Mouse (Mus musculus): ENCODE data around the gene Rpl31. TPM values are rescaled to one million over a fixed set of nuclear protein-coding genes. Genes with fewer than 3 reads are reported as not detected.
A peak's percentile ranks its signal among the peaks of the same experiment; 100 is the strongest.

Gene Rpl31
- polyA plus RNA-seq, 1 experiment from 2014 or later = 451 TPM

DNA sequence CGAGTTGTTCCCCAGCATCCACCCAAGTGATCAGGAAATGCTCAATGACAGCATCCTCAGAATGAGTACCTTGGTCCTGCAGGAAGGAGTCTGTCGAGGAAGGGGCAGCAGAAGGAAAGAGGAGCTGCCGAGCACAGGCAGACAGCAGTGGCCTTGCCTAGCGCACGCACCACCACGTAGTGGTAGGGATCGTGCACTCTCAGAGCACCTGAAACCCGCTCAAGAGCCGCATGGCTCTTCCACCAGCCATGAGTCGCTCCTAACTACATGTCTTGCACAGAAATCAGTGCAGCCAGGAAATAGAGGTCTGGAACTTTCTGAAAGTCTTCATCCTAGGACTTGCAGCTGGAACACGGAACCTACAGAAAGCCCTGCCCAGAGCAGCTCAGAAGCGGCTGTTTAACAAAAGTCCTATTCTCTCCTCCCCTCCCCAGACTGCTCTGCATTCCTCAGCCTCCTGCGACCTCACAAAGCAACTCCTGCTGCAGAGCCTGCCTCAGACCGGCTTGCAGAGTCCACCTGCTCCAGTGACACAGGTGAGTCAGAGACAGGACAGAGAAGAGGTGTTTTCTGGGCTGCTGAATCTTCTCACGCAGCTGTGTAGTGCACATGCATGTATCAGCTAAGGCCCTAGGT lies 32.0 kb upstream of the Rpl31 start:
- ATAC-seq (ENCODE audit: insufficient read depth, low FRiP score, low TSS enrichment) (no peak), DNase-seq (ENCODE audit: low spot score) (no peak)
- Histone ChIP-seq H3K4me1 (ENCODE audit: control insufficient read depth, insufficient read depth, low read length) (no peaks in the 10 kb centered on the region), H3K4me2 (ENCODE audit: low read depth) (no peak overlapping the region), H3K4me3 (ENCODE audit: low read depth, low read length) (no peak overlapping the region), H3K27ac (ENCODE audit: low read depth, low read length) (no peak overlapping the region), H3K9ac (ENCODE audit: low read length) (no peak overlapping the region), H3K27me3 (ENCODE audit: control insufficient read depth, insufficient read depth, low read length) (no peaks in the 10 kb centered on the region), H3K9me3 (ENCODE audit: control insufficient read depth, low read length) (no peaks in the 10 kb centered on the region), H3K36me3 (ENCODE audit: control insufficient read depth, insufficient read depth, low read length) (no peaks in the 10 kb centered on the region)
- 31% methylated on average over 15 of the region's 15 CpGs for WGBS

DNA sequence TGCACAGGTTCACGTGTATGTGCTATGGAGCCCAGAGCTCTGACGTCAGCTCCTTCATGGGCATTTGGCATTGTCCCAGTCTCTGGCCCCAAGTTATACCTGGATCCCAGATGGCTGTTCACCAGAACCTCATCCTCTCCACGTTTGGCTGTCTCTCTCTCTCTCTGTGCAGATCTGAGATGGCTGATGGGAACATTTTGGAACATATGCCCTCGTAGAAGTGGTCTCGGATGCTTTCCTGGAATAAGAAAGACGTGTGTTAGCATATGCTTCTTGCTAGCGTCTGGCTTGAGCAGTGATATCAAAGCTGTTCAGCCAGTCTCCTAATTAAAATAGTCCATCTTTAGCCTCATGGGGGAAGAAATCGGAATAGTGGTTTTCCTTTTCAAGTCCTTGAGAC lies 30.9 kb upstream of the Rpl31 start:
- no peak for DNase-seq (ENCODE audit: low spot score)
- WGBS = 86% methylated on average over 8 of the region's 8 CpGs
- Histone ChIP-seq H3K4me2 (ENCODE audit: low read depth) (no peak overlapping the region), H3K36me3 (ENCODE audit: control insufficient read depth, insufficient read depth, low read length) (no peaks in the 10 kb centered on the region), H3K4me3 (ENCODE audit: low read depth, low read length) (no peak overlapping the region), H3K27me3 (ENCODE audit: control insufficient read depth, insufficient read depth, low read length) (no peaks in the 10 kb centered on the region), H3K9me3 (ENCODE audit: control insufficient read depth, low read length) (no peaks in the 10 kb centered on the region), H3K27ac (ENCODE audit: low read depth, low read length) (no peak overlapping the region), H3K9ac (ENCODE audit: low read length) (no peak overlapping the region), H3K4me1 (ENCODE audit: control insufficient read depth, insufficient read depth, low read length) (no peaks in the 10 kb centered on the region)
- ATAC-seq (ENCODE audit: insufficient read depth, low FRiP score, low TSS enrichment) = no peak

DNA sequence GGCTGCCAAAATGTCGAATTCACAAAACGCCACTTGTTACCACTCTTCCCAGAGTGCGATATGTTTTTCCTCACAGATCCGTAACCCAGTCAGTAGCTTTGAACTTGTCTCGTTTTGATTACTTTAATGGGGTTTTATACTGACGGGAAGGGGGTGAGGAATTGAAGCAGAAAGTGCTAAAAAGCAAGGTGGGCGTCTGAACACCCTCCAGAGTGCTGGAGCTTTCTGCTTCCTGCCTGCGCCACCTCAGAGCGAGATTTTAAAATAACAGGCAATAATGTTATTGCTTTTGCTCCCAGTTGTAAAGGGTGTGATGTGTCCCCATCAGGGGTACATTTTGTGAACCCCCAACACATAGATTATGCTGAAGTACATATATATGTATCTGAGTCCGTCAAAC lies 28.8 kb upstream of the Rpl31 start:
- H3K27ac ChIP-seq (ENCODE audit: low read depth, low read length) = no peak overlapping the region
- H3K9me3 ChIP-seq (ENCODE audit: control insufficient read depth, low read length) = no peaks in the 10 kb centered on the region
- no peaks in the 10 kb centered on the region for H3K4me1 ChIP-seq (ENCODE audit: control insufficient read depth, insufficient read depth, low read length)
- ATAC-seq (ENCODE audit: insufficient read depth, low FRiP score, low TSS enrichment) = no peak
- no peak overlapping the region for H3K4me3 ChIP-seq (ENCODE audit: low read depth, low read length)
- no peak for DNase-seq (ENCODE audit: low spot score)
- no peaks in the 10 kb centered on the region for H3K36me3 ChIP-seq (ENCODE audit: control insufficient read depth, insufficient read depth, low read length)
- no peak overlapping the region for H3K4me2 ChIP-seq (ENCODE audit: low read depth)
- no peak overlapping the region for H3K9ac ChIP-seq (ENCODE audit: low read length)
- H3K27me3 ChIP-seq (ENCODE audit: control insufficient read depth, insufficient read depth, low read length) = no peaks in the 10 kb centered on the region
- 77% methylated on average over 10 of the region's 10 CpGs for WGBS

DNA sequence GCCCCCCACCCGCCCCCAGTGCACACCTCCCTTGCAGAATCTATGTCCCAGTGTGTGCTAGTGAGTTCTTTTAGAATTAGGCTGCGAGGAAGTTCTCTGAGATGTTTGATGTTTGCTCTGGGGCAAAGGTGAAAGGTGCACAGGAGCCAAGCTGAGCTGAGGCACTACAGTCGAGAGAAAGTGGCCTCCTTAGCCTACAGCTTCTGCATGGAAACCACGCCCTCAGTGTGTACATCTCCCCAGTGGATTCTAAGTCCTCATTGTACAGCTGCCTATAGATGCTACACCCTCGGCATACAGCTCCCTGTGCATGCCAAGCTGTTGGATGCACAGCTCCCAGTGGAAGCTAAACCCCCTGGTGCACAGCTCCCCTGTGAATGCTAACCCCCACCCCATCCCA lies 28.2 kb upstream of the Rpl31 start:
- H3K4me3 ChIP-seq (ENCODE audit: low read depth, low read length) = no peak overlapping the region
- ATAC-seq (ENCODE audit: insufficient read depth, low FRiP score, low TSS enrichment) (no peak), DNase-seq (ENCODE audit: low spot score) (no peak)
- H3K9ac ChIP-seq (ENCODE audit: low read length) = no peak overlapping the region
- H3K36me3 ChIP-seq (ENCODE audit: control insufficient read depth, insufficient read depth, low read length) = no peaks in the 10 kb centered on the region
- no peaks in the 10 kb centered on the region for H3K4me1 ChIP-seq (ENCODE audit: control insufficient read depth, insufficient read depth, low read length)
- no peak overlapping the region for H3K27ac ChIP-seq (ENCODE audit: low read depth, low read length)
- H3K4me2 ChIP-seq (ENCODE audit: low read depth) = no peak overlapping the region
- H3K9me3 ChIP-seq (ENCODE audit: control insufficient read depth, low read length) = no peaks in the 10 kb centered on the region
- H3K27me3 ChIP-seq (ENCODE audit: control insufficient read depth, insufficient read depth, low read length) = no peaks in the 10 kb centered on the region
- 55% methylated on average over 5 of the region's 5 CpGs for WGBS

DNA sequence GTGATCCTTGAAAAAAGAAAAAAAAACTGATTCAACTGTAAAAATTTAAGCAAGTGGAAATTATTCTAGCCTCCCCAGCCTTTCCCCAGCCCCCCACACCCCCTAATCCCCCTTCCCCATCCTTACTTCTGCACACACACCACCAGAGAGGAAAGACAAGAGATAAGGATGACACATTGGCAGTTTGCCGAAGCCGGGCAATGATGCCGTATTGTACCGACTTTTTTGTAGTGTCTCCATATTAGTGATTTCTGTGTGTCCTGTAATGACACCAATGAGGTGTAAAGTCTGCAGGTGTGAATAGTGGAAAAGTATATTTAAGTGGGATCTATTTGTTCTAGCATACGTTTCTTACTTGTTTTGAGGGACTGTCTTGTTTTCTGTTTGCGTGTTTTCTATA lies 27.5 kb upstream of the Rpl31 start:
- no peak for ATAC-seq (ENCODE audit: insufficient read depth, low FRiP score, low TSS enrichment)

DNA sequence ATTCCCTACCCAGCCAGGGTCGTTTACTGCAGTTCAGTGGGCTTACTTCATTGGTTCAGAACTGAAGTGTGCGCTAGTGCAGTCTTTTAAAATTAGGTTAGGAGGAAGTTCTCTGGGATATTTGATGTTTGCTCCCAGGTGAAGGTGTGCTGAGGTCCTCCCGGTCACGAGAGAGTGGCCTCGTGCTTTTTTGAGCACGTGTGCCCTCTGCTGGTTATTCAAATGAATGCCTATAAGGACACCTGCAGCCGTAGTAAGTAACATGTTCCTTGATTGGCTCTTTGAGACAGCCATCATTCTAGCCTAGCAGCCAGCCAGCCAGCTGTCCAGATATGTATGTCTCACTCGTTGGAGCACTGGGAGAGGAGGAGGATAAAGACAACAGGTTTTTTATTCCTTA lies 27.0 kb upstream of the Rpl31 start:
- Histone ChIP-seq H3K4me3 (ENCODE audit: low read depth, low read length) (no peak overlapping the region), H3K9me3 (ENCODE audit: control insufficient read depth, low read length) (no peaks in the 10 kb centered on the region), H3K4me2 (ENCODE audit: low read depth) (no peak overlapping the region), H3K27ac (ENCODE audit: low read depth, low read length) (no peak overlapping the region), H3K27me3 (ENCODE audit: control insufficient read depth, insufficient read depth, low read length) (no peaks in the 10 kb centered on the region), H3K36me3 (ENCODE audit: control insufficient read depth, insufficient read depth, low read length) (no peaks in the 10 kb centered on the region), H3K4me1 (ENCODE audit: control insufficient read depth, insufficient read depth, low read length) (no peaks in the 10 kb centered on the region), H3K9ac (ENCODE audit: low read length) (no peak overlapping the region)
- WGBS = 27% methylated on average over 8 of the region's 8 CpGs
- ATAC-seq (ENCODE audit: insufficient read depth, low FRiP score, low TSS enrichment) (no peak), DNase-seq (ENCODE audit: low spot score) (peak; percentile 47)

More for the DNA sequence above, 27.5 kb upstream of the Rpl31 start:
- H3K4me3 ChIP-seq (ENCODE audit: low read depth, low read length) = no peak overlapping the region
- no peaks in the 10 kb centered on the region for H3K4me1 ChIP-seq (ENCODE audit: control insufficient read depth, insufficient read depth, low read length)
- H3K36me3 ChIP-seq (ENCODE audit: control insufficient read depth, insufficient read depth, low read length) = no peaks in the 10 kb centered on the region
- no peaks in the 10 kb centered on the region for H3K27me3 ChIP-seq (ENCODE audit: control insufficient read depth, insufficient read depth, low read length)
- DNase-seq (ENCODE audit: low spot score) = no peak
- 90% methylated on average over 6 of the region's 6 CpGs for WGBS
- H3K9ac ChIP-seq (ENCODE audit: low read length) = no peak overlapping the region
- H3K4me2 ChIP-seq (ENCODE audit: low read depth) = no peak overlapping the region
- no peaks in the 10 kb centered on the region for H3K9me3 ChIP-seq (ENCODE audit: control insufficient read depth, low read length)
- no peak overlapping the region for H3K27ac ChIP-seq (ENCODE audit: low read depth, low read length)

DNA sequence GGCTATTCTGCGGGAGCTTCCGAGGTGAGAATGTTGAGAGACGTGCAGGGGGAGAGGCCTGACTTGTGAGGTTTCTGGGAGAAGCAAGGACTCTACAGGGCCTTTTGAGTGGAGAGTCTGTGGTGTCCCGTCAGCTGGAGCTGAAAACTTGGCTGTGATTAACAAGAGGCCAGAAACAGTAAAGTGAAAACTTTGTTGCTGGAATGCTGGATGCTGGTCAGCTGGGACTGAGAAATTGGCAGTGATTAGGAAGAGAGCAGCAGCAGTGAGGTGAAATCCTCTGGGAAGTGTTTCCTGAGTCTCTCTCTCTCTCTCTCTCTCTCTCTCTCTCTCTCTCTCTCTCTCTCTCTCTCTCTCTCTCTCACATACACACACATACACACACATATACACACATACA lies 25.8 kb upstream of the Rpl31 start:
- Histone ChIP-seq H3K9me3 (ENCODE audit: control insufficient read depth, low read length) (no peaks in the 10 kb centered on the region), H3K4me2 (ENCODE audit: low read depth) (no peak overlapping the region), H3K36me3 (ENCODE audit: control insufficient read depth, insufficient read depth, low read length) (no peaks in the 10 kb centered on the region), H3K4me3 (ENCODE audit: low read depth, low read length) (no peak overlapping the region), H3K9ac (ENCODE audit: low read length) (no peak overlapping the region), H3K27me3 (ENCODE audit: control insufficient read depth, insufficient read depth, low read length) (no peaks in the 10 kb centered on the region), H3K27ac (ENCODE audit: low read depth, low read length) (no peak overlapping the region), H3K4me1 (ENCODE audit: control insufficient read depth, insufficient read depth, low read length) (no peaks in the 10 kb centered on the region)
- 82% methylated on average over 4 of the region's 4 CpGs for WGBS
- DNase-seq (ENCODE audit: low spot score) (no peak), ATAC-seq (ENCODE audit: insufficient read depth, low FRiP score, low TSS enrichment) (no peak)

DNA sequence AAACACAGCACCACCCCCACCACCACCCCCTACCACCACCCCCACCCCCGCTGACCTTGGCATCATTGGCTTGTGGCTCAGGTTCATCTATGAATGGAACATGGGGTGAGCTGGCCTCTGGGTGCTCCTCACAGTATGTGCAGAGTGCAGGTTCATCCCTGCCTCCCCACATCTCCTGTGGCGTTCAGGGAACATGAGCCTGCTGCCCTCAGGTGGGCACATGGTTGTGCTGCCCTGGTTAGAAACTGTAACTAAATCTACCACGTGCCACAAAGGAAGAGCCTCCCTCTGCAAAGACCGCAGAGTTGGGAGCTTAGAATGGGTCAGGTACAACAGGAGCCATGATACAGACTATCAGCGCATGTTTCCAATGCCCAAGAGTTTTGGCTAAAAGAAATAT lies 24.4 kb upstream of the Rpl31 start:
- no peak overlapping the region for H3K4me3 ChIP-seq (ENCODE audit: low read depth, low read length)
- H3K9ac ChIP-seq (ENCODE audit: low read length) = no peak overlapping the region
- H3K27ac ChIP-seq (ENCODE audit: low read depth, low read length) = no peak overlapping the region
- WGBS = 85% methylated on average over 5 of the region's 5 CpGs
- H3K4me2 ChIP-seq (ENCODE audit: low read depth) = no peak overlapping the region
- no peaks in the 10 kb centered on the region for H3K9me3 ChIP-seq (ENCODE audit: control insufficient read depth, low read length)
- H3K36me3 ChIP-seq (ENCODE audit: control insufficient read depth, insufficient read depth, low read length) = no peaks in the 10 kb centered on the region
- no peak for ATAC-seq (ENCODE audit: insufficient read depth, low FRiP score, low TSS enrichment)
- no peak for DNase-seq (ENCODE audit: low spot score)
- no peaks in the 10 kb centered on the region for H3K27me3 ChIP-seq (ENCODE audit: control insufficient read depth, insufficient read depth, low read length)
- no peaks in the 10 kb centered on the region for H3K4me1 ChIP-seq (ENCODE audit: control insufficient read depth, insufficient read depth, low read length)

DNA sequence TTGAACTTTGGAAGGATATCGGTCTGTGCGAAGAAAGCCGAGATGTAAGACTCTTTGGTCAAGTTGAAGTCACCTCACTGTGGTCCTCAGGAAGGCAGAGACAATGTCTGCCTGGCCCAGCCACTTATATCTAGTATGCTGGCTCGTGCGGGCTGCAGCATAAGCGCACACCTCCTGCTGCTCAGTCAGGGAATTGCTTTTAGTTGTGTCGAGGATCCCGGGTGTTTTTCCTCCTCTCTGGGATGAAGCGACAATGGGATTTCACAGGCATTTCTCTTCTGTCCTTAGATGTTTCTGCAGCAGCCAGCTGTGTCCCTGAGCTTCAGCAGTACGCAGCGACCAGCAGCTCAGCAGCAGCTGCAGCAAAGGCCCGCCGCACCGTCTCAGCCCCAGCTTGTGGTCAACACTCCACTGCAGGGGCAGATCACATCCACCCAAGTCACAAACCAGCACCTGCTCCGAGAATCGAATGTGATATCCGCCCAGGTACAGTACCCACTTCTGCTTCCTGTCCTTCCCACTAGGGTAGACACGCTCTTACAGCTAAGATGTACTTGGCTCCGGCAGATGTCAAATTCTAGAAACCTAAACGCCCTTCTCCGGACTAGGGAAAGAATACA lies 22.6 kb upstream of the Rpl31 start:
- ATAC-seq (ENCODE audit: insufficient read depth, low FRiP score, low TSS enrichment) (no peak), DNase-seq (ENCODE audit: low spot score) (no peak)
- Histone ChIP-seq H3K27ac (ENCODE audit: low read depth, low read length) (no peak overlapping the region), H3K4me2 (ENCODE audit: low read depth) (no peak overlapping the region), H3K36me3 (ENCODE audit: control insufficient read depth, insufficient read depth, low read length) (no peaks in the 10 kb centered on the region), H3K9me3 (ENCODE audit: control insufficient read depth, low read length) (no peaks in the 10 kb centered on the region), H3K27me3 (ENCODE audit: control insufficient read depth, insufficient read depth, low read length) (no peaks in the 10 kb centered on the region), H3K9ac (ENCODE audit: low read length) (no peak overlapping the region), H3K4me3 (ENCODE audit: low read depth, low read length) (no peak overlapping the region), H3K4me1 (ENCODE audit: control insufficient read depth, insufficient read depth, low read length) (no peaks in the 10 kb centered on the region)
- 64% methylated on average over 21 of the region's 21 CpGs for WGBS
